Mouse (Mus musculus): ENCODE measurements around the gene Sirpb1c. TPM values are rescaled to one million over a fixed set of nuclear protein-coding genes. Genes with fewer than 3 reads are reported as not detected.
"Not testable (repeated sequence)": the region's sequence is repeated elsewhere in the genome, so short reads cannot be mapped to it uniquely, and the experiment has no call there.

Gene Sirpb1c
- polyA plus RNA-seq (2012; ENCODE audit: insufficient read depth, insufficient read length, low replicate concordance, missing spikeins): not detected in 2 replicates

DNA sequence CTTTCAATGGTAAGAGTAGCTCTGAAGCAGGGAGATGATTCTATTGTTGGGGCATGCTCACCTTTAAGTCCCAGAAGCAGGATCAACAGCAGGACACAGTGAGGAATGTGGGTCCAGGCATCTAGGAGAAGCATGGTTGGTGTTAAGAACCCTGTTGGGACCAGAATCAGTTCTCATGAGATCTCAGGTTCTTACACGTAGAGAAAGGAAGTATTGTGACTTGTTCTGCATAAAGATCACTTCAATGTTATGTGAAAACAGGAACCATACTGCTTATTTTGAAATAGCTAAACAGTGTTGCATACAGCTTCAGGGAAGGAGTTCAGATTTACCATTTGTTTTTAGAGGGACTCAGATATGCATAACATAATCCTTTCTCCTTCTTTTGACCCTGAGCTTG, at the start of gene Sirpb1c:
Sirpb1c (minus strand) TSS at position 249 of the 400 bp plus-strand sequence.
- not testable (repeated sequence) for H3K4me3 ChIP-seq (ENCODE audit: insufficient read depth, low read depth, low read length); H3K4me1 ChIP-seq (ENCODE audit: control insufficient read depth, insufficient read depth, low read length); H3K27ac ChIP-seq (ENCODE audit: insufficient read depth, low read depth, low read length)
- 79% methylated on average over 1 of the region's 1 CpGs for WGBS

GRCm38 (mm10) chr3:15886380-15886779, 38.1 kb upstream of the Sirpb1c start:
- TF ChIP-seq CTCF (IDR thresholded peaks at IDR 0.05; ENCODE audit: insufficient read depth, low read depth, low read length) (no peak), POLR2A (IDR thresholded peaks at IDR 0.05; ENCODE audit: insufficient read depth, low read depth, low read length) (no peak)
- Histone ChIP-seq H3K27ac (ENCODE audit: insufficient read depth, low read depth, low read length) (no peak overlapping the region), H3K4me3 (ENCODE audit: insufficient read depth, low read depth, low read length) (no peak overlapping the region), H3K4me1 (ENCODE audit: control insufficient read depth, insufficient read depth, low read length) (no peaks in the 10 kb centered on the region)
- 98% methylated on average over 3 of the region's 3 CpGs for WGBS

DNA sequence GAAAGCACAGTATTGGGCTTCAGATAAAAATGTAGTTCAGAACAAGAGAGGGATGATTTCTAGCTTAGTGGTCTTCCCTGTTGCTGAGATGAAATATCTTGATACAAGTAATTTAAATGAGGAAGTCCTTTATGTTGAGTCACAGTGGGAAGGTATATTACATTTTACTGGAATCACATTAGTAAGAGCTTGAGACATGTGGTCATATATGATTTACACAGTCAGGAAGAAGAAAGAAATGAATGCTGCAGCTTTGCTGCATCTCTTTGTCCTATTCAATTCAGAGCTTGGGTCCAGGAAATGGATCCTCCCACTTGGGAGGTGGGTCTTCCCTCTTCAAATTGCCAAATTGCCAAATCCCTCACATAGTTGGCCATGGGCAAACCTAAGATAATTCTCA, 7.4 kb upstream of the Sirpb1c start:
- H3K27ac ChIP-seq (ENCODE audit: insufficient read depth, low read depth, low read length); H3K4me3 ChIP-seq (ENCODE audit: insufficient read depth, low read depth, low read length); H3K4me1 ChIP-seq (ENCODE audit: control insufficient read depth, insufficient read depth, low read length): not testable (repeated sequence)

GRCm38 (mm10) chr3:15849922-15850321, 1.6 kb upstream of the Sirpb1c start:
- H3K27ac ChIP-seq (ENCODE audit: insufficient read depth, low read depth, low read length): no peak overlapping the region
- H3K4me1 ChIP-seq (ENCODE audit: control insufficient read depth, insufficient read depth, low read length): no peaks in the 10 kb centered on the region
- H3K4me3 ChIP-seq (ENCODE audit: insufficient read depth, low read depth, low read length): no peak overlapping the region
- 98% methylated on average over 1 of the region's 1 CpGs for WGBS
- TF ChIP-seq POLR2A (IDR thresholded peaks at IDR 0.05; ENCODE audit: insufficient read depth, low read depth, low read length) (no peak), CTCF (IDR thresholded peaks at IDR 0.05; ENCODE audit: insufficient read depth, low read depth, low read length) (no peak)

DNA sequence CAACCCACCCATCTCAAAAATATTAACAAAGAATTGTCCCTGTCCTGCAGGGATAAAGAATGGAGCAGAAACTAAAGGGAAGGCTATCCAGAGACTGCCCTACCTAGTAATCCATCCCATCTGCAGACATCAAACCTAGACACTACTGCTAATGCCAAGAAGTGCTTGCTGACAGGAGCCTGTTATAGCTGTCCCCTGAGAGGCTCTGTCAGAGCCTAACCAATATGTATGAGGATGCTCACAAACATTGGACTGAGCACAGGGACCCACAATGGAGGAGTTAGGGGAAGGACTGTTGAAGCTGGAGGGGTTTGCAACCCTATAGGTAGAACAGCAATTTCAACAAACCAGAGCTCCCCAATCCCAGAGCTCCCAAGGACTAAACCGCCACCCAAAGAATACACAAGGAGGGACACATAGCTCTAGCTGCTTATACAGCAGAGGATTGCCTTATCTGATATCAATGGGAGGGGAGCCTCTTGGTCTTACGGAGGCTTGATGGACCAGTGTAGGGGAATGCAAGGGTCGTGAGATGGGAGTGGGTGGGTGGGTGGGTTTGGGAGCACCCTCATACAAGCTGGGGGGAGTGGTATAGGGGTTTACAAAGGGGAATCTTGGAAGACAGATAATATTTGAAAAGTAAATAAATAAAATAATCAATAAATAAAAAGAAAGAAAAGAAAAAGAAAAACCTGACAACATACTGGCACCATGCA, 838 bp downstream of the Sirpb1c start:
- Histone ChIP-seq H3K4me1 (ENCODE audit: control insufficient read depth, insufficient read depth, low read length) (no peaks in the 10 kb centered on the region), H3K27ac (ENCODE audit: insufficient read depth, low read depth, low read length) (no peak overlapping the region), H3K4me3 (ENCODE audit: insufficient read depth, low read depth, low read length) (no peak overlapping the region)
- 75% methylated on average over 3 of the region's 3 CpGs for WGBS
- no peak for TF ChIP-seq POLR2A (IDR thresholded peaks at IDR 0.05; ENCODE audit: insufficient read depth, low read depth, low read length)

DNA sequence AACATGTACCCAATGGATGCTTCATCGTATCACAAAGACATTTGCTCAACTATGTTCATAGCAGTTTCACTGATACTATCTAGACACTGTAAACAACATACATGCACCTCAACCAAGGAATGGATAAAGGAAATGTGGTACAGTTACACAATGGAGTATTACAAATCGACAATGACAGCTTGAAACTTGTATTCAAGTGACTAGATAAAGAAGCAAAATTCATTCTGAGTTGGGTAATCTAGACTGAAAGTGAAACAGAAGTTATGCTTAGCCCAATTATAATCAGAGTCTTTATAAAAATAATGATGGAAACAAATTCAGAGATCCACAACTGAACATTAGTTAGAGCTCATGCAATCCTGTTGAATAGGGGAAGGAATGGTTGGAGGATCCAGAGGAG, 74.7 kb downstream of the Sirpb1c start:
- H3K4me1 ChIP-seq (ENCODE audit: control insufficient read depth, insufficient read depth, low read length); H3K4me3 ChIP-seq (ENCODE audit: insufficient read depth, low read depth, low read length); H3K27ac ChIP-seq (ENCODE audit: insufficient read depth, low read depth, low read length): not testable (repeated sequence)
- WGBS: 69% methylated on average over 2 of the region's 2 CpGs

Other genes starting within 250 kb of the Sirpb1c start
- gene Gm5150, start 157.9 kb upstream of the Sirpb1c start, polyA plus RNA-seq (2012; ENCODE audit: insufficient read depth, insufficient read length, low replicate concordance, missing spikeins): not detected in 2 replicates

Data from olfactory bulb, adult 2 months (tissue).